10 mouse cellular contexts compared by ENCODE assay signal in genomic region chr12:116938158-116938854, GRCm38 (mm10).
DNase-seq lines count a peak whose midpoint lies in the region; ATAC-seq and TF ChIP-seq lines count a peak whose summit lies in the region.
"Had no signal": no experiment of that assay in that cellular context is flagged by ENCODE, and none has a peak within 500 bp of the region (broad histone marks: within the 10 kb centered on the region; RNA-seq: fewer than 3 reads in every experiment).

No protein-coding gene starts in this region.

- peak; percentile 92 for ATAC-seq in forebrain, embryonic 14.5 days
- ATAC-seq in midbrain, postnatal 0 days (ENCODE audit: low FRiP score) = peak; percentile 80

- H3K9ac ChIP-seq in forebrain, embryonic 14.5 days (ENCODE audit: low read length) = no peak overlapping the region
- H3K9ac ChIP-seq in midbrain, postnatal 0 days (replicated peaks; ENCODE audit: low read length, poor library complexity, severe bottlenecking) = no peak overlapping the region
- H3K9ac ChIP-seq: embryonic facial prominence, embryonic 12.5 days had no signal

- no peak overlapping the region for H3K4me2 ChIP-seq in forebrain, embryonic 14.5 days (ENCODE audit: low read length)
- no peak overlapping the region for H3K4me2 ChIP-seq in midbrain, postnatal 0 days (ENCODE audit: low read depth, low read length, poor library complexity, severe bottlenecking)
- H3K4me2 ChIP-seq: embryonic facial prominence, embryonic 12.5 days had no signal

- no peaks in the 10 kb centered on the region for H3K9me3 ChIP-seq in forebrain, embryonic 14.5 days (replicated peaks; ENCODE audit: control insufficient read depth, low read length)
- H3K9me3 ChIP-seq in midbrain, postnatal 0 days (ENCODE audit: low read length) = no peaks in the 10 kb centered on the region
- H3K9me3 ChIP-seq: embryonic facial prominence, embryonic 12.5 days had no signal

- TF ChIP-seq CTCF in midbrain, postnatal 0 days (IDR thresholded peaks at IDR 0.05) = no peak

- H3K4me1 ChIP-seq in forebrain, embryonic 14.5 days (ENCODE audit: control insufficient read depth, insufficient read depth, low read length) = peaks cover 8% of the 10 kb centered on the region
- H3K4me1 ChIP-seq in midbrain, postnatal 0 days (ENCODE audit: insufficient read depth, low read length) = no peaks in the 10 kb centered on the region
- H3K4me1 ChIP-seq: embryonic facial prominence, embryonic 12.5 days had no signal

- peak overlapping the region; percentile 6; the same call in 1 of the 2 replicates for H3K27ac ChIP-seq in forebrain, embryonic 14.5 days (ENCODE audit: low read depth, low read length)
- H3K27ac ChIP-seq in midbrain, postnatal 0 days (ENCODE audit: low read depth, low read length) = peak overlapping the region; percentile 7; the same call in 1 of the 2 replicates
- H3K27ac ChIP-seq: embryonic facial prominence, embryonic 12.5 days had no signal

- WGBS in forebrain, embryonic 14.5 days = 3% methylated on average over 3 of the region's 3 CpGs
- 10% methylated on average over 3 of the region's 3 CpGs for WGBS in midbrain, postnatal 0 days

- H3K36me3 ChIP-seq in forebrain, embryonic 14.5 days (ENCODE audit: control insufficient read depth, insufficient read depth, low read length) = no peaks in the 10 kb centered on the region
- no peaks in the 10 kb centered on the region for H3K36me3 ChIP-seq in midbrain, postnatal 0 days (ENCODE audit: insufficient read depth, low read length)
- H3K36me3 ChIP-seq: embryonic facial prominence, embryonic 12.5 days had no signal

- no peak overlapping the region for H3K4me3 ChIP-seq in forebrain, embryonic 14.5 days (ENCODE audit: low read depth, low read length)
- no peak overlapping the region for H3K4me3 ChIP-seq in midbrain, postnatal 0 days (ENCODE audit: low read depth, low read length)
- H3K4me3 ChIP-seq: embryonic facial prominence, embryonic 12.5 days had no signal

- DNase-seq in kidney, postnatal 14 days = peak; percentile 3
- no peak for DNase-seq in kidney, adult 18-20 months
- DNase-seq in forebrain, embryonic 14.5 days (ENCODE audit: low spot score) = peak; percentile 95
- DNase-seq in left cerebral cortex, postnatal 4 days = peak; percentile 58
- DNase-seq in midbrain, postnatal 0 days (ENCODE audit: low spot score) = peak; percentile 85
- no peak for DNase-seq in urinary bladder, adult 18-20 months (ENCODE audit: low spot score in 2 of 2)
- no peak for DNase-seq in c-Kit-positive CD71-positive TER-119-positive erythroid progenitor cells, embryonic 14.5 days (ENCODE audit: low spot score)
- DNase-seq in urinary bladder, postnatal 4 days (ENCODE audit: low spot score in 2 of 2) = no peak
- DNase-seq: kidney, adult 9 months had no signal

- intact Hi-C loops in left cerebral cortex, postnatal 4 days (cut with DNase I) = no loop called here

- H3K27me3 ChIP-seq in forebrain, embryonic 14.5 days (replicated peaks; ENCODE audit: control insufficient read depth, insufficient read depth, low read length) = peaks cover 13% of the 10 kb centered on the region
- H3K27me3 ChIP-seq in midbrain, postnatal 0 days (ENCODE audit: insufficient read depth, low read length) = no peaks in the 10 kb centered on the region
- H3K27me3 ChIP-seq: embryonic facial prominence, embryonic 12.5 days had no signal

Comparison
In these comparisons a context has a peak if more than half of its experiments do, and no peak if none do; other contexts are left out.
1. DNase-seq: peak in kidney, postnatal 14 days (single experiment), forebrain, embryonic 14.5 days (single experiment), left cerebral cortex, postnatal 4 days (single experiment) and midbrain, postnatal 0 days (single experiment); none in kidney, adult 18-20 months (single experiment), urinary bladder, adult 18-20 months (0 of 2), c-Kit-positive CD71-positive TER-119-positive erythroid progenitor cells, embryonic 14.5 days (single experiment) and urinary bladder, postnatal 4 days (0 of 2).